Mouse (Mus musculus): ENCODE data around the gene Serpinb9c. TPM values are rescaled to one million over a fixed set of nuclear protein-coding genes. Genes with fewer than 3 reads are reported as not detected.
"Not testable (repeated sequence)": the region's sequence is repeated elsewhere in the genome, so short reads cannot be mapped to it uniquely, and the experiment has no call there.

The Serpinb9c gene
- total RNA-seq (2021): not detected

DNA sequence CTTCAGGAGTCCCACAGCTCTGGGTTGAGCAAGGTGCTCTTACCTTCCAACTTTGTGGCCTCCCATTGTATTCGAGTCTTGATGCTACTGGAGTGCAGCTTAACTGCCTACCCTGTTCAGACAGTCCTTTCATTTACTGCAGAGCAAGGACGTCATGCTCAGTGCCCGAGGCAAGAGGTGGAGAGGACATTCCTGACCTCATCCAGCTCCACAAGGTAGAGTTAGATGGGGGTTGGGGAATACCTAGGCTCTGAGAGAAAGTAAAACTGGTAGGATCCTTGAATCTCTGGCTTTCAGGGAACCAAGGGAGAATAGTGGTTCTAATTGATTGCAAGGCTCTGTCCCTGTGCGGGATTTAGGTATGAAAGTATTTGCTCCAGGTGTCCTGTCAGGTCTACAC lies at the start of gene Serpinb9c:
Gene Serpinb9c (minus strand): TSS at position 101 of the 400 bp plus-strand sequence.
- no peak for DNase-seq

DNA sequence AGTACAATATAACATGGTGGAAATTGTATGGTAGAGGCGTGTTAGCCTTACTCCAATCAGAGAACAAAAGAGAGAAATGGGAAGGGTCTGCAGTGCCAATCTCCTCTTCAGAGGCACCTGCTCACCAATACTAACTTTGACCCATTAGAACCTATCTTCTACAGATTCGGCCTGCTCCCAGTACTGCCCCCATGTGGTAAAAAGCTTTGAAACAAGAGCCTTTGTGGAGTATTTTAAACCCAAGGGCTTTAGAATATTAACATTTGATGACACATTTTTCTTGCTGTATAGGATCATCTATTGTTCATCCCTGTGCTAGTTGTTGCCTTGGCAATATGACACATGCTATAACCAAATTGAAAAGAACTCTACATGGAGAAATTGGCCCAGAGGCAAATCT lies 40.2 kb upstream of the Serpinb9c start:
- no peak for DNase-seq

DNA sequence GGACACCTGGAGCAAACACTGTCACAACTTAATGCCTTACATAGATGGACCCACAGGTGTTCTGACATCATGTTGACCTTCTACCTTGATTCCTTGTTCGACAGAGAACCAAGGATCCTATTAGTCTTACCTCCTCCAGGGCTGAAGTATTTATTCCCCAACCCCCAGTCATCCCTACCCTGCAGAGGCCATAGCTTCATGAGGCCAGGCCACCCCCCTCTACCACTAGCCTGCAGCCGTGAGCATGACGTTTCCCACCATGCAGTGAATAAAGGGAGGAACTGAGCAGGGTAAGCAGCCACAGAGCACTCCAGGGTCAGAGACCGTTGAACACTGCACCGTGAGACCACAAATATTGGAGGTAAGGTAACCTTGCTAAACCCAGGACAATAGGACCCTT lies 33.1 kb upstream of the Serpinb9c start, which contains the start of gene Serpinb9d:
Gene Serpinb9d (plus strand): TSS at position 301 of the 400 bp plus-strand sequence.
- DNase-seq: no peak

DNA sequence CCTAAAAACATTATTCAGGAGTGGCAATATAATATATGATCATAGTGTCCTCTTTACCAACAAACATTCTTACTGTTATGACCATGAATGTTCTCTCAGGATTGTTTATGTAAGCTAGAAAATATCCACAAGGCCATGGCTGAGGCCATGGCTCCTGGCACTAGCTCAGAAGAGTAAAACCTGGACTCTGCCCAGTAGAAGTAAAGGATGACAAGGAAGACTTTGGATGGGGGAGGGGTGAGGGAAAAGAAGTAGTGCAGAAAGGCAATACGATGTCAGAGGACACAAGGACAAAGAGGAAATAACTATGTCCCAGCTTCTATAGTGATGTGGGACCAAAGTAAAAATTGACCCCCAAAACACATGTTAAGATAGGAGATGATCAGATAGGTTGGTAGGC lies 30.9 kb upstream of the Serpinb9c start:
- not testable (repeated sequence) for DNase-seq

DNA sequence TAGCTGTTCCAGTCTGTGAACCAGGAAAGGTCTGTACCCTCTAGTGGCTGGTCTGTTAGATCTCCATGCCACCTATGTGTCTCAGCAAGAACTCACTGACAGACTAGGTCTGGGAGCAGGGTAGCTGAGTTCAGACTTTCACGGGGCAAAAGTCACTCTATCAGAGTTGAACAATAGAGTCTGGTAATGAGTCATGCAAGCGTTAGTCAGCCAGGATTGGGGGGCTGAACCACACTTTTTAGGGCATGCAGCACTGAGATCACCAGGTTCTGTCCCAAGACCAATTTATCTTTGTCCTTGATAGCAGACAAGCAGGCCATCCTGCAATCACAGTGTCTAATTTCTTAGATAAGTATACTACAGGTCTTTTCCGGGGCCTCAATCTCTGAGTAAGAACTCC lies 18.1 kb downstream of the Serpinb9c start:
- DNase-seq: no peak

DNA sequence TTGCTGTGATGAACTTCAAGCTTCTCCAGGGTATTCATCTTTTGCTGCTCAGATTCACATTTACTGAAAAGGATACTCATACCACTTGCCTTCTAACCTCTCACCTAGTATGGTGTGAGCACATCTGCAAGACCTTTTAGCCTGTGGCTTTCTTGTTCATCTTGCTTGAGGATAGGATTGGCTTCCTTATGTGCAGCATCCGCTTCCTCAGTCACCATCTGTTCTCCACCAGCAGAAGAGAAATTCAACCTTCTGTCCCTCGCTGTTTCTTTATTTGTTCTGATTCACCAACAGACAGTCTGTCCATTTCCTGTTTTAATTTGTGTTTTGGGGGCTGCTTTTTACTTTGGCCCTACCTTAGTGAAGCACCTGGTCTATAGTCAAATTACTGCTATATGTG lies 21.8 kb downstream of the Serpinb9c start:
- DNase-seq: peak in 1 of 2 experiments; percentile 8

DNA sequence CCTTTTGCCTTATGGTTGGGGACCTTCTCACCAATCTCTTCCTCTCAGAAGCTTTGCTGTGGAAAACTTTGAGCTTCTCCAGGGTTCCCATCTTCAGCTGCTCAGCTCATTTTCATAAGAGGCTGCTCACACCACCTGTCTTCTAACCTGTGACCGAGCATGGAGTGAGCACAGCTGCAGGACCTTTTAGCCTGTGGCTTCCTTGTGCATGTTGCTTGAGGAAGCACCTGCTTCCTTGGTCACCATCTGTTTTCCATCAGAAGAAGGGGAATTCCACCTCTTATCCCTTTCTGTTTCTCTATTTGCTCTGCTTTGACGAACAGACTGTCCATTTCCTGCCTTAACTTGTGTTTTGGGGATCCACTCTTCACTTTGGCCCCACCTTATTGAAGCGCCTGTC lies 46.5 kb downstream of the Serpinb9c start:
- DNase-seq: no peak

DNA sequence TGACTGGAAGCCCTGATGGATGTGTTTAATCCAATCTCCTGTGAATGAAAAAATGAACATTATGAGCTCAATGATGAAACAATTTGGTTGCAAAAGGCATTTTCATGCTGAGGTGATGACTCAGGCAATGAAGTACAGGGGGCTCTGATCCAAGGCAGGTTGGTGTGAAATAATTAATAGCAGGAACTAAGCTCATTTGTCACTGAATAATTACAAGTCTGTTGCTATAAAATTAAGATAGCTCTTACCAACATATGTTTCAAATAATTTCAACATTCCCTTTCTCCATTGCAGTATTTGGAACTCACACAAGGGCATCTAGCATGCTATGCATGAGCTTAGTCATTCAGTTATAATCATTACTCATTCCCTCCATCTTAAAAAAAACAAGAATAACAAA lies 53.9 kb downstream of the Serpinb9c start:
- no peak for DNase-seq

Other genes with a start within 250 kb of the Serpinb9c start
- gene Serpinb6b, start 194.5 kb downstream of the Serpinb9c start, total RNA-seq (2021): 1 to 10 TPM in 1 of 2 experiments, under 1 TPM in 1; 0.67 to 2.1 TPM
- 1 to 10 TPM; 5.9 to 6.1 TPM for gene Serpinb9, start 156.5 kb downstream of the Serpinb9c start, total RNA-seq (2021)
- gene Serpinb9b, start 132.3 kb downstream of the Serpinb9c start, total RNA-seq (2021): not detected
- under 1 TPM; 0.66 to 0.72 TPM for gene Serpinb1b, start 81.2 kb downstream of the Serpinb9c start, total RNA-seq (2021)
- gene Serpinb9d, start 33.2 kb upstream of the Serpinb9c start, total RNA-seq (2021): not detected
- gene Serpinb9e, start 89.9 kb upstream of the Serpinb9c start, total RNA-seq (2021): not detected
- gene Serpinb9f, start 164.3 kb upstream of the Serpinb9c start, total RNA-seq (2021): not detected
- gene Gm11397, start 236.0 kb upstream of the Serpinb9c start, total RNA-seq (2021): not detected

Measured in layer of hippocampus, postnatal 36 days (tissue).